Mouse (Mus musculus) cerebellum, adult 18-20 months (tissue): ENCODE results near the gene Gm11146.

Experiments used
- DNase-seq, 2 experiments: peaks; one replicate each; pipeline ENCODE4 v3.0.0; 2021

Gene Gm11146

DNA sequence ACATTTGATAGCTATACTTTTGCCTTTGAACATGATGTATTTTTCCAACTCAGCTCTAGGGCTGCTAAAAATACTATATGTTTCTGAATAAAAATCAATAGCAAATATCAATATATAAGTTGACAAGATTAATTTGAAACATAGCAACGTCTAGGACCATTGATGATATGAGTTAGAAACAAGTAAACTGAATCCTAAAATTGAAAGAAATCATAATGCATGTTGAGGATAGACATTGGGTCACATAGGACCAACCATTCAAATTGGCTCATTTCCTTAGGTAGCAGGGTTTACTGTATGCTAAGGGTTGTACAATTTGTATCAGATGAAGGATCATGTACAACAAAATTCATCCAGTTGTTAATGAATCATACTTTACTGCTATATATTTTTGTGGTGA is at the start of gene Gm11146:
Gene Gm11146 (minus strand): TSS at position 101 of the 400 bp plus-strand sequence.
- no peak for DNase-seq

GRCm38 (mm10) chr16:77650596-77650995 is 48.7 kb upstream of the Gm11146 start:
- DNase-seq: no peak

DNA sequence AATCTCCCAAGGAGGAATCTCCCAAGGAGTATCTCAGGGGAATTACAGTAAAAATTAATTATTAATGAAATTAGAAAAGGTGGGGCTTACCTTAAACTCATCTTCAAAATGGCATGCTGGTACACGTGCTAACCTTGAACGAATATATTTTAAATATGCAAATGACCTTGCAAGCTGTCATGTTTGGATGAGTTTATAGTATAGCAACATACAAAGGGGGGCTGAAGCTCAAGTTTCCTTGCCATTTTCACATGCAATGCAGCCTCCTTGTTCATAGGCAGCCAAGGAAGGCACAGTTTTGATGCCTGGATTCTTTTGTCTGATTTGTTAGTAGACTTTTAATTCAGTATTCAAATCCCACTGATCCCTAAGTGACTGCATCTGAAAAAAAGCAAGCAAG is 47.1 kb upstream of the Gm11146 start:
- no peak for DNase-seq

DNA sequence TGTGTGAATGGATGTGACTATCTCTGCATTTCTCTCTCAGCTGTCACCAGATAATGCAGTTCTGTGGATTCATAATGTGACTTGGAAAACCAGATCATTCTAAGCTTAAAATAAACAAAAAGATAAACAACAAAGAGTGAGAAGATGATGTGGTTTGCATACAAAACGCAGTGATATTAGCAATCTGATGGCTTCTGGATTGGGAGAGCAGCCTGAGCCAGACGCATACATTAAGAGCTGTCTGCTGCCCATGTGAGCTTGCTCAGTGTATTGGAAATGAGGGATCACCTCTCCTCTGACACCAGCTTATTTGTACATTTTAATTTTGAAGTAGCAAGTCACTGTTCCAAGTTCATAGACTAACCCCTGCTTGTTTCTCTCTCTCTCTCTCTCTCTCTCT is 46.3 kb upstream of the Gm11146 start:
- no peak for DNase-seq

GRCm38 (mm10) chr16:77646146-77646545 is 44.3 kb upstream of the Gm11146 start:
- no peak for DNase-seq

GRCm38 (mm10) chr16:77644976-77645375 is 43.1 kb upstream of the Gm11146 start:
- peak; percentile 19 to 21 for DNase-seq

GRCm38 (mm10) chr16:77643871-77644720 is 42.2 kb upstream of the Gm11146 start:
- peak; percentile 90 to 92 for DNase-seq

GRCm38 (mm10) chr16:77643036-77643870 is 41.4 kb upstream of the Gm11146 start:
- peak; percentile 73 to 78 for DNase-seq

DNA sequence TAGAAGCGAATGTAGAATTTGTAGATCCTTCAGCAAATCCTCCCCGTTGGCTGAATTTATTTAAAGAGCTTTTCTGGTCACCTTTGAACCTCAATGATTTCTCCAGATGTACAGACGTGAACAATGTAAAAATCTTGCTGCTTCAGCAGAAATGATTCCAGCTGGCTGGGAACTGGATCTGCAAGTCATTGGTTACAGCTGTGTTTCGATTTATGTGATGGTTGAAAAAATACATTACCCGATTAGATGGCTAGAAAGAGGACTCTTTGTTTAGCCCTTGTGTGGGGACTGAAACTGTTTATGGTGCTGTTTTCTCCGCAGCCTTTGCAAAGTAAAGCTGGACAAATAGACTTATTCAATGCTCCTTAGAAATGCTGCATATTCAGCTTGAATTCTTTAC is 34.6 kb upstream of the Gm11146 start:
- no peak for DNase-seq

GRCm38 (mm10) chr16:77632315-77632881 is 30.5 kb upstream of the Gm11146 start:
- no peak for DNase-seq

DNA sequence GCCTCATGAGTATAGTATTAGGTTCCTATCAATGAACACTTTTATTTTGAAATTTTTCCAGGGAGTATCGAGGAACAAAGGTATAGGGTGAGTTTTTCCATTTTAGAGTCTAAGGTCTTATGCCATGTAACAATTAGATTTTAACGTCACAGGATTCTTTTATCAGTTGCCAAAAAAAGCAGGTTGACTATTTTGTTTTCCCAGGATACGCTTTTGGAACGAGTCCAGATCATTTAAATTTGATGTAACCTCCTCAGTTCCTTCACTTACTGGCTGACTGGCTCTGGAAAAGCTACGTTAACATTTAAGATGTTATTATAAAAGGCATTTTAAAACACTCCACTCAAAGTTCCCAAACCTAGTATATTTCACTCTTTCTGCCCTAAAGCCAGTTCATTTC is 20.8 kb upstream of the Gm11146 start:
- DNase-seq: no peak

DNA sequence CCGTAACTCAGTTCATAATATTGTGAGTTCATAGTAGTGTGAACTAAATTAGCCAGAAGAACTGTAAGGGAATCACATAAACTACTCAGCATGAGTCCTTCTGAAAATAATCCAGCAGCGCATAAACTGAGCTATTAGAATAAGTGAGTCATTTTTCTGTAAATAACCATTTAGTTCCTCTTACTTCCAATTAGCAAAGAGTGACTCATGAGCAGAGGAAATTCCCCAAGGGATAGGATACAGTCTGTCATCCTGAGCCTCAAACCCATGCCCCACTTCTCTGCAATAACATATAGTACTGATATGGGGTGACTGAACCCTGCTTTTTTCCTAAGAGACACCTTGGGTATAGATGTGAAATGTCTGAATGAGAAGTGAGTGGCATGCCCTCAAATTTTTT is 687 bp upstream of the Gm11146 start:
- no peak for DNase-seq

DNA sequence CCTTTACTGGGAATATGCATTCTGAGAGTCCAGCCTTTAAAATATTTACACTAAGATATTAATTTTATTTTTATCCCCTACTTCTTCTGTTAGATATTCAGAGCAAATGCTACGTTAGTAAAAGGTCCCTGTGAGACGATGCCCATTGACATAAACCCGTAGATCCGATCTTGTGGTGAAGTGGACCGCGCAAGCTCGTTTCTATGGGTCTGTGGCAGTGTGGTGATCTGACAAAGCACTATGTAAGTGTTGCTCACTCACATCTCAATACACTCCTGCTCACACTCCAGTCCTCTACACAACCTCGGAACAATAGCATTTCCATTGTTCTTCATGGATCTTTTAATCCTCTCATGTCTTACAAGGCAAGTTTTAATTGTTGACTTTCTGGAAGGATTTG is 3.1 kb downstream of the Gm11146 start:
- DNase-seq: no peak

DNA sequence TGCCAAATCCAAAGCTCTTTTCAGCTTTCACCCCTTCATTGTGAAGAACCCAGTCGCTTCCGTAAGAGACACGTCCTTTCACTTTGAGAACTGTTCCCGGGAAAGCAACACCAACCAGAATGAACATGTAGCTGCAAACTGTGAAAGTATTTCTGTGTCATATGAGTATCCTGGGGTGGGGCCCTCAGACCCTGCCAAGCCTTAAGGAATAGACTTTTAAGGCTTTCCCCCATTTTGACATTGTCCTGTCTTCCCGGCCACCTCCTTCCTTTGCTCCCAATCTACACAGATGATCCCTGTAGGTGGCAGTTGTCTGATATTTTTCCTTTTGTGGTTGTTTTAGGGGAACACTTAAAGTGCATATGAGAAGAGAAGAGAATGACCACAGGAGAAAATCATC is 5.3 kb downstream of the Gm11146 start:
- peak; percentile 37 to 56 for DNase-seq

GRCm38 (mm10) chr16:77595661-77596060 is 6.2 kb downstream of the Gm11146 start:
- peak in 1 of 2 experiments; percentile 26 for DNase-seq

DNA sequence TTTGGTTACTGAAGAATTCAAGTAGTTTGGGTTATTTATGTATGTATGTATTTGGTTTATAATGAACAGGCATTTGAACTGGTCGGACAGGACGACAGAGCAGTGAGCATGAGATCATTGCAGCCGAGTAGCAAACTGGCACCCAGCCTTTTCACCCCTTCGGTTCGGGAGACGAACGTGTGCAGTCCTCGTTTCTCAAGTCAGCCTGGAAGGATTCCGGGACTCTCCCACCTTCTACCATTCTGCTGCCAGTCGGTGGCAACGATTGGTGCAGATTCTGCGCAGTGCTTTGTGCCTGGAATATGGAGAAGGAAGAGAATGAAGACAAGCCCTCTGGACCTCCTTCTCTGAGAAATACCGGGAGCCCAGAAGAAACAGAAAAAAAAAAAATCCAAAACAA is 7.3 kb downstream of the Gm11146 start:
- peak; percentile 83 to 87 for DNase-seq

- peak; percentile 69 to 80 for DNase-seq
Observed at GRCm38 (mm10) chr16:77593828-77594421, 8.0 kb downstream of the Gm11146 start.

DNA sequence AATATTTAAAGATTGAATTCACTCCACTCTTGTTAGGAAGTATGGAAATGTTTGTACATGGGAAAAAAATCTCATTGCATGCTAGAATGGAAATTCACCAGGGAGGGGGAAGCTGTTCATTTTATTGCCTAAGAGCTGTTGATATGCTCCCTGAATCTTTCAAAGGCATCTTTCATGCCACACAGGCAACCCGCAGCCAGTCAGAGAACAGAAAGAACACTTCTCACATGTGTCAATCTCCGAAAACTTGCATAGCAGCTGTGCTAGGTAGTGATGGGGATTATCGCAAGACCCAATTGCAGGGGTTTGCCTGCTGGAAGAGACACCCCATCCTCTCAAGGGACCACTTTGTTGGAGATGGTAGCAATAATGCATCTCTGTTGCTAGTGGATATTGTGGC is 8.9 kb downstream of the Gm11146 start:
- peak; percentile 9 to 35 for DNase-seq

DNA sequence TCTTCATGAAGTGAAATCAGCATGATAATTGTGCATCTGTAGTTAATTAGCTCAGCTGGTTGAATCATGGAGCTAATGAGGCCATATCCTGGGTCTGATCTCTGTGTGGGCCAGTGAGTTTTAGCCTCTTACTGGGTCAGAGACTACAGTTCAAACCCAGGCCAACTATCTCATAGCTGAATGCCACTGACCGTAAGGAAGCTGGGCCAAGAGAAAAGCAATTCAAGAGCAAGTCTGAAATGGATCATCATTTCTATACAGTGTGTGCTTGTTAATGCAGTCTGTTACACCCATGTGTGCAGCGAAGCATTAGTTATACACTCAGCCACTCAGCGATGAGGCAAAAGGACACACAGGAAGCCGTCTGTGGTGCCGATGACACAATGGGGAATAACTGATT is 28.9 kb downstream of the Gm11146 start:
- no peak for DNase-seq

- DNase-seq: no peak
Observed at GRCm38 (mm10) chr16:77569457-77569856, 32.4 kb downstream of the Gm11146 start.

DNA sequence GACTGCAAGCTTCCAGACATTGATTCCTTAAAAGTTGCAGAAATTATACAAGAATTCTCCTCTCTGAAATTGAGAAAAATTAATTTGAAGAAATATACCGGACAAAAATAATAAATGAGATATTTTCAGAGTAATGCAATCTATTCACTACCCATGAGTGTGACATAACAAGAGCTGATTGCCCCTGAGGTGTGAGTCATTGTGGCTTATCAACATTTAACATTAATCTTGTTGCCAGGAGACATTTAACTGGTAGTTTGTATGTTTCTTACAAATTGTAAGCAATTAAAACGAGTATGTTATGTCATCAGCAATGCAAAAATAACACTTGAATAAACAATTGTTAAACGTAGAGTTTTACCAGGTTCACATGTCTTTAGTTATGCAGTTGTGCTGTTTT is 33.5 kb downstream of the Gm11146 start:
- no peak for DNase-seq

- DNase-seq: no peak
Observed at GRCm38 (mm10) chr16:77562852-77563251, 39.0 kb downstream of the Gm11146 start.

DNA sequence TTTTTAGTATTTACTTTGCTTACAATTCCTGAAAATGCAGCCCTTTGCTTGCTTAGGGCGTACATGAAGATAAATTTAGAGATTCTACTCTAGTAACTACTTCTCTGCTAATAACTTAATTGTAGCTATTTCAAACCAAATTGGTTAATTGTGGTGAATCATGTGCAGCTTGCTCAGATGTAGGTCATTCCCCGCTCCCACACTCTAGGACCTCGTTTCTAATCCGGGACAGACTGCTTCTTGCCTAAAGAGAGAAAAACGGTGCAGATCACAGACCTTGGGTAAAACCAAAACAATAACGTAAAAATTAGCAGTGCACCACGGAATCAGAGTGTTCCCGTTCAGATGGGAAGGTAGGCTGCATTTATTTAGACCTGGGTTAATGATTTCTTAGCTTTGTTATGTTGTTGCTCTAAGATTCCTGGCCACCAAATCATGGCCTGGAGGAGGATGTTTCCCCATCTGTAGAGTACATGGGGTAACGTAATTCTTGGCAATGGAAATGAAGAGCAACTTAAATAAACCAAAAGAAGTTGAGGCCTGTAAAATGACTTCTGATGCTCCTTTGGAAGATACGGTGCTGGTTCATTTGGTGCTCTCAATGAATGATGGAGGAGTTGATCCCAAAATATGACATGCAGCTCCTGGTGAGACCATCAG is 45.3 kb downstream of the Gm11146 start:
- DNase-seq: peak in 1 of 2 experiments; percentile 6
